Mouse (Mus musculus) left cerebral cortex, adult 11 months (tissue): Measurements from ENCODE around the gene C130032M10Rik.
"Not testable (repeated sequence)": the region's sequence is repeated elsewhere in the genome, so short reads cannot be mapped to it uniquely, and the experiment has no call there.

Experiments
- DNase-seq: peaks from one replicate; pipeline ENCODE4 v3.0.0; 2022; ENCODE audit warnings: low spot score

Gene C130032M10Rik

DNA sequence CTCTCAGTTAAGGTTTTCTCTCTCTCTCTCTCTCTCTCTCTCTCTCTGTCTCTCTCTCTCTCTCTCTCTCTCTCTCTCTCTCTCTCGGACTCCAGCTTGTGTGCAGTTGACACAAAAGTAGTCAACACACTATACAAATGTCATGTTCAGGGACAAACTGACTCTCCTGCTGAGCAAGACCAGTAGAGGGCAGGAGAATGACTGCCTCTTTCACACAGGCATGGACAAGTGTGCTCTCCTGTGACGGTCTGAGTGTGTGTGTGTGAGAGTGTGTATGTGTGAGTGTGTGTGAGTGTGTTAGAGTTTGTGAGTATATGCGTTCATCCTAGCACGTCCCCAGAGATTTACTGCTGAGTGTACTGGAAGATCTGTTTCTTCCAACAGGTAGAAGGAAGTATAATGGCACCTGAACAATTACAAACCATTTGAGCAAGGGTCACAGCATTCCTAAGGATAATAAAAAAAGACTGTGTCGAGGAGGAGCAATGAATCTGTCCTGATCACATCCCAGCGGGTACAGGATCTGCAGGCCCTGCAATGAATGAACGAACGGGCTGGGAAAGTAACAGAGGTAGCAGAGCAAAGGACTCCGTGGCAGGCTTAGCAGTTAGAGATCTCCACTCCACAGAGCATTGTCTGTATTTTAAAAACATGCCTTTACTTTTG lies 3.4 kb downstream of the C130032M10Rik start:
- no peak for DNase-seq

DNA sequence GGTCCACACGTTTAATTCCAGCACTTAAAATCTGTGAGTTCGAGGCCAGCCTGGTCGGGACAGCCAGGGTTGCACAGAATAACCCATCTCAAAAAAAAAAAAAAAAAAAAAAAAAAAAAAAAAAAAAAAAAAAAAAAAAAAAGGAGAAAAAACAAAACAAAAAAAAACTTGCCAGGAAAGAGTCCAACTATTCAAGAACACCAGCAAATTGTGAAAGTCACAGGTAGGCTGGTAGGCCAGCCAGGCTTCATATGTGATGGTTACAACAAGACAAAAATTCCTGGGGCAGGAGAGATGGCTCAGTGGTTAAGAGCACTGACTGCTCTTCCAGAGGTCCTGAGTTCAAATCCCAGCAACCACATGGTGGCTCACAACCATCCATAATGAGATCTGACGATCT lies 5.0 kb downstream of the C130032M10Rik start:
- not testable (repeated sequence) for DNase-seq

DNA sequence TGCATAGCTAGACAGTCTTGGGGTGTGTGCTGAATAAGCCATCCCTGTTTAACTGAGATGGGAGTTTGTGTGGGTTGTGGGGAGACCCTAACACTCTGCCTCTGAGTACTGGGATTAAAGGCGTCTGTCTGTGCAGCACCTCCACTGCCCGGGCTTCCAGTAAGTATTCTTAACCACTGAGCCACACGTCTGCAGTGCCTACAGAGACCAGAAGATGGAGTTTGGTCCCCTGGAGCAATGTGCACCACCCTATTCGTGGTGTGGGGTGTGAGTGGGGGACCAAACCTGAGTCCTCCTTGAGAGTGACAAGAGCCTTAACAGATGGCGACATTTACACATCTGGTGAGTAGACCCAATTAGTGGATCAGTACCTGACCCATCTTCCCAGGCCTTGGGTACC lies 6.5 kb downstream of the C130032M10Rik start:
- no peak for DNase-seq

DNA sequence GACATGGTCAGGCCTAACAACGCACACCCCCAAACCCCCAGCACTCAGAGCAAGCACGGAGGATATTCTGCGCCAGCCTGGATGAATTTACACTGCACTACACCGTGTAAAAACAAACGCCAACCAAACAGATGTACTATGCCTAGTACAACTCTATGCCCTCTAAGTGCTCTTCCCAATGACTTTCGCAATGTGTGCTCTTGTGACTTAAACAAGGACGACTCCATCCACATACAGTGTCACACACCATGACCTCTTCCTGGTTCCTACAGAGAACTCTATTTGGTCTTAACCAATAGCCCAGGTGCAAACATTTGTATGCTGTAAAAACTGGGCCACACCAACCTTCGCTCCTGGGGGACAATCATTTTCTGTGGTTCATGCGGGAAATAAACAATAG lies 7.0 kb downstream of the C130032M10Rik start:
- no peak for DNase-seq

DNA sequence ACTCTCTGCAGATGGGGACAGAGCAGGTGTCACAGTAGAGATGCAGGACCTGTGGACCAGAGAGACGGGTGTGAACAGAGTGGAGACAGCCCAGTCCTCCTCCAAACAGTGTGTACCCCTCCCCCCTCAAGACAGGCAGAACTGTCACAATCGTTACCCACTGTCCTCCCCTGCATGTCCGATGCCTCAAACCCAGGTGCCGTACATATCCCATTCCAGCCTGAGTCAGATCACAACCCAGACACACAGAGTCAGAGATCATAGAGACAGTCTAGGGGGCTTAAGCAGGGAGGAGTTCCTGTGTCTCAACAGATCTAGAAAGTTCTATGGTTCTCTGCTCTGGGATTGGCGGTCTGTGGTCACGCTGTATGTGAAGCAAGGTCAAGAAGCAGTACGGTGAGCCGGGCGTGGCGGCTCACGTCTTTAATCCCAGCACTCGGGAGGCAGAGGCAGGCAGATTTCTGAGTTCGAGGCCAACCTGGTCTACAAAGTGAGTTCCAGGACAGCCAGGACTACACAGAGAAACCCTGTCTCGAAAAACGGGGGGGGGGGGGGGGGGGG lies 9.7 kb downstream of the C130032M10Rik start:
- DNase-seq: no peak

DNA sequence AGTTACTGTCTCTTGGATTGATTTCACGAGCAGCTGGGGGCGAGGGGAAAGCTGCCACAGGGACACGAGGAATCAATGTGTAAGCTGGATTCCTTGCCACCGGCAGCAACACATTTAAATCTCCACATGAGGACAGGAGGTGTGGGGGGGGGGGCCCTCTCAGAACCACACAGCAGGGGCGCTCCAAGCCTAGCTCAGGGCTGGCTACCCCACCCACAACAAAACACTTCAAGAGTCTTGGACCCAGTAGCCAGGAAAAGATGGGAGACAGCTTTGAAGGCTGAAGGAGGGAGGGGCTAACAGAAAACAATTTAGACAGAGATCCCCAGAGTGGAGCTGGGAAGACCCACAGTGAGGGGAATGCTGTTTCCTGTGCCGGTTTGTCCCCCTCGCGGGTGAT lies 10.4 kb downstream of the C130032M10Rik start:
- no peak for DNase-seq

DNA sequence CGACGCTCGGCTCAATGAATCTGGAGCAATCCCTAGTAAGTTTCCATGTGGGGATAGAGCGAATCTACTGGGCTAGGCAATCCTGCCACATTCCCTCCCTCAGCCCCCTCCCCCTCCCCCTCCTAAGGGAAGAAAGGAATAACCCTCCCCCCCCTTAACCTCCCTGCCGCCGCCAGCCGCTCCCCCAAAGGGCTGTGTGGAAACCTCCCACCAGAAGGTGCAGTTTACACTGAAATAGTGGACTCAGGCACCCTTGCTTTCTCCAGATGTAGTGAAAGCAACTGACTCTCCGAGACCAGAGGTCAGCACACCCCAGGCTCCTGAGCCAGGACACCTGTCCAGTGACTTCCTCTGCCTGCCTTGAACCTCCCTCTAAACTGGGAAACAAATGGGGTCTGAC lies 11.1 kb downstream of the C130032M10Rik start:
- no peak for DNase-seq

DNA sequence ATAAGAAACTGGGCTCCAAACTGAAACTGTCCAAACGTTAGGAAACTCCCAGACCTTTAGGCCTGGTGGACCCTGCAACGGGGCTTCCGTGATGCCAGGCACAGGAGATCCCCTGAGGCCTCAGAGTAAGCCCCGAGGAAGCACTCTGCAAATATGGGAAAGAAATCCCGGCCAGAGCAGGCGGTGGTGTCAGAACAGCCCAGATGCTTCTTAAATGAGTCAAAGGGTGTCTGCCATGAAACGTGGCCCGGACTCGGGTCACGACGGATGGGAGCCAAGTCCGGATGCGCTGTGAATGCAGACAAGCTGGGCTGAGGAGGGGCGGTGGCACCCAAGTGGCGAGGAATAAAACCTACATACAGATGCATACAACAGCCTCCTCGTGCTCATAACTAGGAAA lies 11.6 kb downstream of the C130032M10Rik start:
- DNase-seq: no peak

DNA sequence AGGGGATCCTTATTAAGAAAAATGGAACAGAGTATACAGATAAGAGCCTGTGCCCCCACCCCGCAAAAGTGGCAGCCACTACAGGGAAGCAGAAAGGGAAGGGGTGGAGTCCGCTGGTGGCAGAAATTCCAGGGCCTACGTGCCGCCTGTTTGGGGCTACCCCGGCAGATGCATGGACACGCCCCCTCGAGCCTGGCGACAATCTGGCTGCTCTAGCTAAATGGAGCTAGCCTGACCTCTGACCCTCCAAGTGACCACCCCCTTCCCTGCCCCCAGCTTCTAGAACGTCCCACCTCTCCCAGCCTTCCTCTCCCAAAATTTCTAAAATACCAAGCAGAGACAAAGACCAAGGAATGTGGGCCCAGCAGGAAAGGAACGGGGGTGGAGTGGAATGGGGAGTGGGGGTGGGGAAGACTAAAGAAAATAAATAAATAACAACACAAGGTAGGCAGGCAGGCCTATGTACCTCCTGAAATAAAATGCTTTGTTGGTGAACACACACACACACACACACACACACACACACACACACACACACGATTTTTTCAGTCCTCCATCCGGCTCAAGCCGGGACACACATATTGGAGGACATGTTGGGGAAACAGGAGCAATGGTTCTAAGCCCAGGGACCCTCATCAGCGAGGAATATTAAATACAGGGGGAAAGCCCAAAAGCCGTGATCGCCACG lies 12.6 kb downstream of the C130032M10Rik start:
- no peak for DNase-seq

DNA sequence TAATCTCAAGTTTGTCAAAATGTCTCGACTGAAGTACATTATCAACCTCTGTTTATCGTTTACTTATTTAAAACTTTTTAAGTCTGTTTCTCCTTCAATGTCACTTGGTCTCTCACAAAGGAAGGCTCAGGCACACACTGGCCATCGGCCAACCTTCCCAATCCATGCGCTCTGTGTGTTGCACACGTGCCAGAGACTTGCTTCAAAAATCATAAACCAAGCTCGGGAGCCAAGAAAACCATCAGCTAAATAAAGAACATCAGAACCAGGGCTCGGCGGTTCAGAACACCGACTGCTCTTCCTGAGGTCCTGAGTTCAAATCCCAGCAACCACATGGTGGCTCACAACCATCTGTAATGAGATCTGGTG lies 13.2 kb downstream of the C130032M10Rik start:
- no peak for DNase-seq

DNA sequence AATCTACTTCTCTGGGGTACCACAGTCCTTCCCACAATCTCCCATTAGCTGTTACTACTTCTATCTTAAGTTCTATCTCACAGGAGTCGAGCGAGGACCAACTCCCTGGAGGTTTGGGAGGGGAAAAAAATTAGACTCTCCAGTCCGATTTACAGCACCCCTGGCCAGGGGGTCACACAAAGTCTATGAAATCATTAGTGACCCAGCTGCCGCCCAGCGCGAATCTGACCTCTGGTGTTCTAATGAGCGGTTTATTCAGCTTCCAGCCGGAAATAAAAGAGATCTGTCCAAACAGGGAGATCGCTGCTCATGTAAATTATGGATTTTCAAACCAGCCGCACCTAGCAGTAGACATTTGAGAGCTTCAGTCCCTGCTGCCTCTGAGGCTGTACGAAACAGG lies 15.8 kb downstream of the C130032M10Rik start:
- no peak for DNase-seq

DNA sequence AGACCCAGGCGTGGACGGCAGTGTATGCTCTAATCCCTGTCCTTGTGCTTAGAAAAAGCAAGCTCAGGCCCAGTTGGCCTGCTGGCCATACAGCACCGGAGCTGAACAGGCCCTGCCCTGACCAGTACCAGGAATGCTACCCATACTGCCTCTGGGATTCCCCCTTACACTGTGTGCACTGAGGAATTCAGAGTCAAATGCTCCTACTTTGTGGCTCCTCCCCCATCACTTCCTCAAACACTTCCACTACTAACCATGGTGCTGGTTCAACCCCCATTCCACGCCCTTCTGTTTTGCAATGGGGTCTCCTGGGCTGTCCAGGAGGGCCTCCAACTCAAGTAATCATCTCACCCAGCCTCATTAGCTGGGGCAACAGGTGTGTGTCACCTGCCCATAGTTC lies 18.4 kb downstream of the C130032M10Rik start:
- DNase-seq: no peak

DNA sequence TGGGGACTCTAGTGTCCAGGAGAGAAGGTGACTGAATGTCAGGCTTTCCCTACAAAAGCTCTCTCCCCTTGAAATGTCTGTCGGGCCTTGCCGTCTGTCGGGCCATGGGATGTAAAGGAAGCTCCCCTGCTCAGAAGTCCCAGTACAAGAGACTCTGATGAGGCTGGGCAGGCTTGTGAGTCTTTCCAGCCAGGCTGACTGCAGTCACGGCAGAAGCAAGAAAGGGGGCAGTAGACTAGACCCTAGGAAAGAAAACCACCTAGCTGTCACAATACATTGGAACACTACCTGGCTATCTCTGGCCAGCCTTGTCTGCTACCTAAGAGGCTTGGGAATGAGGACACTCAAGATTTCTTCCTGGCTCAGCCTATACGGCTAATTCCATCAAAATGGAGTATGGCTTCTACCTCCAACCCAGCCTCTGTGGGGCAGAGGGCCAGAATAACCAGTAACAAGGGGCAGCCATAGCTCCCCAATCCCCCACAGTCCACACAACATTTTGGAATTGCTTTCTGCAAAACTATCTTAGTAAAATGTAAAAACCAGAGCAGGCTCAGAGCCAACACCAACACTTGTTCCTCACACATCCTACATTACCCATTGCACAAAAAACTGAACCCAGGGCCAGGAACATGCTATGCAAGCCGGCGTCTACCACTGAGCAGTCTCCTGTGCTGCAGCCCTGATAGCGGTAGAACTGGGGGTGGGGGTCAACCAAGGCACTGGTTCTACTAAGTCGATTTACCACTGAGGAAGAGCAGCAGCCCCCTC lies 19.4 kb downstream of the C130032M10Rik start:
- DNase-seq: no peak

DNA sequence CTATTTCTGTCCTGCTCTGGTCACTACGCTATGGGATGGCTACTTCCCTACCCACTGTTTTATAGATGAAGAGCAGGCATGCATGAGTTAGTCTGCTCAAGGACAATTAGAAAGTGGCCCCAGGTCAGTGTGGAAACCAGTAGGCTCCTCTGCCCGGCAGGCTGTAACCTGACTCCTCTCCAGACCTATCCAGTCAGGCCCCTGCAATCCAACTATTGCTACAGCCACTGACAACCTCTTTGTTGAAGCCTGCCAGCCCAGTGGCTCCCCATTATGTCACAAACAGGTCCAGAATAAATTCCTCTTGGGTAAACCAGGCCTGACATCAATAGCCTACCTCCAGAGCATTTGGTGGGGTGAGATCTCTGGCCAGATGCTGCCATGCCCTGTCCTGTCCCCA lies 21.1 kb downstream of the C130032M10Rik start:
- no peak for DNase-seq

DNA sequence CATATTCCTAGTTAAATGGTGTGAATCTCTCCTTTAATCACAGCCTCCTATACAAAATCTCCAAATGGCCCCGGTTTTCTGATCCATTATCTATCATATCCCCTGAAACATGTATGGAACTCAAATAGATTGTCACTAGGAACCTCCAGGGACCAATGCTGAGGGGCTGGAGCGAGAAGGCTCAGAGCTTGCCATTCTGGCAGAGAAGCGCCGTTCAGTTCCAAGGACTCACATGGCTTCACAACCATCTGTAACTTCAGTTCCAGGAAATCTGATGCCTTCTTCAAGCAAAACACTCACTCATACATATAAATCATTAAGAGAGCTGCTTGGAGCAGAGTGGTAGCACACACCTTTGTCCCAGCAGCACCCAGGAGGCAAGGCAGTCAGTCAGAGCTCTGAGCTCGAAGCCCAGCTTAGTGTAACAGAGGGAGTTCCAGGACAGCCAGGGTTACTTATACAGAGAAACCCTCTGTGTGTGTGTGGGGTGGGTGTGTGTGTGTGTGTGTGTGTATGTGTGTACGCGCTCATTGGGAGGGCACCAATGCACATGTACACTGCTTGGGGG lies 23.6 kb downstream of the C130032M10Rik start:
- DNase-seq: no peak

DNA sequence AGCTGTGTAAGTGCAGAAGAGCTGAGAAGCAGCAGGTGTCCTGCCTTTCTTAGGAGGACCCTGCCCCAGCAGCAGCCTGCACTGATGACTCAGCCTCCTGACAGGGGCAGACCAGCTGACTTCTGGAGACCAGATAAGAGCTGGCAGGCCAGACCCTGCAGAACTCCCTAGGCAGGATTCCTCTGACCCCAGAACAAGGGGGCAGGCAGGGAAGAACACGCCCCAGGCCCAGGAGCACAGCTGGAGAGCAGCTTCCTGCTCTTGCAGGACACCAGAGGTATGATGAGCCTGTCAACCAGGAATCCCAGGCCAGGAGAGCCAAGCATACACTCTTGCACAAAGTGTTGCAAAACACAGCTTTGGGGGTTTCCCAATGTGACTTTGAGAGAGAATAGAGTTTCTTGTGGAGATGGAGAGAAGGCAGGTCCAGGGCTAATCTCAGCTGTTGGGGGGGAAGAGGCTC lies 25.8 kb downstream of the C130032M10Rik start:
- DNase-seq: no peak

DNA sequence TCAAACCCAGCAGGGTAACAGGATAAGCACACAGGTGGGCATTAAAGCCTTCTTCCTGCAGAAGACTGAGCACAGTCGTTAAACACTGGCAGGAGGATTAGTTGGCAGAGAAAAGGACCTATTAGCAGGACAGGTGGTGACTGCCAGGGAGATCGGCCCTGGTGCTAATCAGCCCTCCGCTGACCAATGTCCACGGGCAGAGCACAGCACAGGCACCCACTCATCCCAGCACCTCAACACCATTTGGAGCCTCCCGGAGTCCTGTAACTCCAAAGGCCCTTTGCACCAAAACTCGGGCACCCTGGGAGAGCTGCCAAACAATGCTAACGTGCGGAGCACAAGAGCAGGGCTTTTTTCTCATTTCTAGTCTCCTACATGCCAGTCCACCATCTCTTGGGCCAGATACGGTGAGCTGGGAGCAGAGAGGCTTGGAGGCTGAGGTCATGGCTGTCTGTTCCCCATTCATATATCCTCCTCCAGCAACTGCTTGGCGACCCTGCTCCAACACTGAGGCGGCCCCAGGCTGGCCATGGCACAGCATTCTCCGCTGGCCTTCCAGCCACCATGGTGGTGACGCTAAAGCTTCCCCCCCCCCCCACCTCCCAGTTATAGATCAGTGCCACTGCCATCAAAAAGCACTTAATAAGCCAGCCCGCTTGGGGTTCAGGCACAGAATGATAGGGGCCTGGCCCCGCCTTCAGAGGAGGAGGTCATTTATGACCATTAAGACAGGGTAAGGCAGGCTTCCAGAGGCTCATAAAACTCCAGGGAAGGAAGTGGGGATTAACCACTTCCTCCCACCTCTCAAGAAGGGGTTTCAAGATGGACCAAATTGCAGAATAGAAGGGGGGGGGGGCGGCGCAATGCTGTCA lies 28.6 kb downstream of the C130032M10Rik start:
- no peak for DNase-seq

DNA sequence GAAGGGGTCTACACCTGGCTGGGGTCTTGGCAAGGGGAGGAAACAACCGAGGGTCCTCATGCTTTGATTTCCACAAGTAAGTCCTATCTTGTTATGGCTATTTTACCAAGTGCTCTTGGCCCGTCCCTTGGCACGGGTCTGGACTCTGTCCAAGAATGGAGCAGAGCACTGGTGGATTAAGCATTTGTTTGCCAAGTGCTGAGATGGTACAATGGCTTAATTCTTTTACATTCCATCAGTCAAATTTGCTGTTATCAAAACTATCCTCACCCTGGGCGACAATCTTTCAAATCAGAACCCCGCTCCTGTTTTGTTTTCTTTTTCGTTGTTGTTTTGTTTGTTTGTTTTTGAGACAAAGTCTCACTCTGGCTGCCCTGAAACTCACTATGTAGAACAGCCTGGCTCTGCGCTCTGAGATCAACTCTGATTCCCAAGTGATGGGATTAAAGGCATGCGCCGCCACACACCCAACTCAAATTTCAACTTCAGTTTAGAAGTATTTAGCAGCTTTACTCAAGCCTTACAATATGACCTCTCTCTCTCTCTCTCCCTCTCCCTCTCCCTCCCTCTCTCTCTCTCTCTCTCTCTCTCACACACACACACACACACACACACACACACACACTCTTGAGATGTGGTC lies 29.4 kb downstream of the C130032M10Rik start:
- no peak for DNase-seq

DNA sequence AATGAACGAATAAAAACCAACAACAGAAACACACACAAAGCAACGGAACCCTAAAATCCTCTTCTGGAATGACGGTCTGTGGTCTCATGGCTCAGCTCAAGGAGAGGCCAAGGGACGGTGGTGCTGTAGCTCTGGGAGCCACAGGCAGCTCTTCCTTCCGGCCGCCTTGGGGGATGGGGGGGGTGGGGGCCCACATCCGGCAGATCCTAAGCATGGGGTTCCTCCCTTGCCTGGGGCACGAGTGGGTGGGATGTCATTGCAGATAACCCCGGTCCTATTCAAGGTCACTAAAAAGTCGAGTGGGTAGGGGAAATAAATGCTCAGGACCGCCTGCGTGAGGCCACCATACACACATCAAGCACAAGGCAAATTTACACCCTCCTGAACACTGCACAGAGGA lies 31.3 kb downstream of the C130032M10Rik start:
- no peak for DNase-seq

DNA sequence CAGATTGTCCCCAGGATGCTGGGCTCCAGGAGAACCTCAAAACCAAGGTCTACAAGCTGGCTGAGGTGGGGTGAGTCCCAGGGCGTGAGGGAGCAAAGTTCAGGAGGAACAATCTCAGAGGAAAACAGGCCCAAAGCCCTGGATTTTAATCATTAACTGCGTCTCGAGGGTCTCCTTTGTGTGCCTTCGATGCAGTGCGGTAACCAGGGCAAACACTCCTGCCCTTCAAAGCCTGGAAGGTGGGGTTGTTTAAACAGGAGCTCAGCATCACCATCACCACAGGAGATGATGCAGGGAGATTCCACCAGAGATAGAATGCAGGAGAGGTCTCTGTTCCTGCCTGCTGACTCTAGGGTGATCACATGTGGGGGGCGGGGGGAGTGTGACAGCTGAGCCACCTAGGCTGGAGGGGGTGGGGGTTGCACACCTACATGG lies 32.2 kb downstream of the C130032M10Rik start:
- DNase-seq: no peak

DNA sequence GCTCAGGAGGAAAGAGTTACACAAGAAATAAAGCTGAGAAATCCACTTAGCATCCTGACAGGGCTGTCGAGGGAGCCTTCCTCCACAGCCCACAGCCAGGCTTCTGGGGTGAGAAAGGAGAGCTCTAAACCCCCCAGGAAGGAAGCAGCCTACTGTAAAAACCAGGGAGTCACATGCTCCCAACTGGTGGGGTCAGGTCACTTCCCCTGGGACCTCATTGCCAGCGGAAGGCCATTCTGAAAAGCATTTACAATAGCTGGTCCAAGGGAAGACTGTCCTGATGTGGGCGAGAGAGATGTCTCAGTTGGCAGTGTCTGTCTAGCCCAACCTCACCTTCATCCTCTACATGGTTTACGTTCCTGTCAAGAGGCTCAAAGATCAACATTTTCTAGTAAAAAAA lies 33.0 kb downstream of the C130032M10Rik start:
- no peak for DNase-seq
